Mouse (Mus musculus) adrenal gland (tissue): ENCODE measurements around the gene Gm5678.
"Not testable (repeated sequence)": the region's sequence is repeated elsewhere in the genome, so short reads cannot be mapped to it uniquely, and the experiment has no call there.

Experiments
- intact Hi-C: fragments of 180-260 bp; cut with DNase I; formaldehyde crosslinking; loops from one replicate; pipeline ENCODE4 v1.15.1; 2025

Gene Gm5678

DNA sequence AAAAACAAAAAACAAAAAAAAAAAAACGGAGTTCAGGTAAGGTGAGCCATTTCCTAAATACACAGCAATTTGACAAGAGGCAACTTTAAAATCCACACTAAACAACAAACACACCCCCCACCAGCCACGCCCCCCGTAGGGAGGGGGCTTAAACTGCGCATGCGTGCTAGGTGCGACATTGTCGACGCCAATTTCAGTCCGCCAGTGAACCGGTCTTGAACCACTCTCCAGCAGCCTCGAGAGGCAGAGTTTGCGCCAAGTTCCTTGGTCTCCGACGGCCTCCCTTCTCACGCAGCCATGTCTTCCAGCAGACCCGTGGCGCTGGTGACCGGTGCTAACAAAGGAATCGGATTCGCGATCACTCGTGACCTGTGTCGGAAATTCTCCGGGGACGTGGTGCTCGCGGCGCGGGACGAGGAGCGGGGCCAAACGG lies 20.2 kb upstream of the Gm5678 start:
- intact Hi-C loops, result no loop called here

DNA sequence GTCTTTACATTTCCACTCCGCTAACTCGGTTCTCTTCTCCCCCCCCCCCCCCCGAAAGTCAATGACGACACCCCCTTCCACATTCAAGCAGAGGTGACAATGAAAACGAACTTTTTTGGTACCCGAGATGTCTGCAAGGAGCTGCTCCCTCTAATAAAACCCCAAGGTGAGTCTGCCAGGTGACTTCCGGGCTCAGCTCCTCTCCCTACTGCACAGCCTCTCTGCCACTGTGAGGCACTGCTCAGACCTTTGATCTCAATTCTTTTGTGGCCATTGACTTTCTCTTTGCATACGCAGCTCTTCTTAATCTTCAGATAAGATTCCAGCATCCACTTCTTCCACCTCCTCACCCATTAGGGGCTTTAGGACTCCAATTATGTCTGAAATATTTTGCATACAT lies 19.2 kb upstream of the Gm5678 start:
- intact Hi-C loops, result no loop called here

DNA sequence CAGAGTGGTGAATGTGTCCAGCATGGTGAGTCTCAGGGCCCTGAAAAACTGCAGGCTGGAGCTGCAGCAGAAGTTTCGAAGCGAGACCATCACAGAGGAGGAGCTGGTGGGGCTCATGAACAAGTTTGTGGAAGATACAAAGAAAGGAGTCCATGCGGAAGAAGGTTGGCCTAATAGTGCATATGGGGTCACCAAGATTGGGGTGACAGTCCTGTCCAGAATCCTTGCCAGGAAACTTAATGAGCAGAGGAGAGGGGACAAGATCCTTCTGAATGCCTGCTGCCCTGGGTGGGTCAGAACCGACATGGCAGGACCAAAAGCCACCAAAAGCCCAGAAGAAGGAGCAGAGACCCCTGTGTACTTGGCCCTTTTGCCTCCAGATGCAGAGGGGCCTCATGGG lies 18.1 kb upstream of the Gm5678 start:
- intact Hi-C loops, result no loop called here

DNA sequence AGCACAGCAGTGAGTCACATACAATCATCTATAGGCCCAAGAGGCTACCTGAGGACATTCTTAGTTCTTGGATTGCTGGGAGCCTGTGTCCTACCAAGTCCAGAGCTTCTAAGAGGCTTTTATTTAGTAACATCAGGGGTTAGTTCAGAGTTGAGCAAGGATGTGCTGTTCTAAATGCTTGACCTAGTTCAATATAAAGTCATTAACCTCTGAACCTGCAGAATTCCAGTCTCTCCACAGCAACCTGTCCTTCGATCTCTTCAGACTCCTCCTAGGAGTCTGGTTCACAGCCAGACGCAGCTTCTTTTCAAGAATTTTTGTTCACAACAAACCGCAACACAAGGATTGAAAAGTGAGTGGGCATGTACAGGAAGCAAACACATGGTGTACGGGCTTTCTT lies 16.9 kb upstream of the Gm5678 start:
- intact Hi-C loops, result no loop called here

DNA sequence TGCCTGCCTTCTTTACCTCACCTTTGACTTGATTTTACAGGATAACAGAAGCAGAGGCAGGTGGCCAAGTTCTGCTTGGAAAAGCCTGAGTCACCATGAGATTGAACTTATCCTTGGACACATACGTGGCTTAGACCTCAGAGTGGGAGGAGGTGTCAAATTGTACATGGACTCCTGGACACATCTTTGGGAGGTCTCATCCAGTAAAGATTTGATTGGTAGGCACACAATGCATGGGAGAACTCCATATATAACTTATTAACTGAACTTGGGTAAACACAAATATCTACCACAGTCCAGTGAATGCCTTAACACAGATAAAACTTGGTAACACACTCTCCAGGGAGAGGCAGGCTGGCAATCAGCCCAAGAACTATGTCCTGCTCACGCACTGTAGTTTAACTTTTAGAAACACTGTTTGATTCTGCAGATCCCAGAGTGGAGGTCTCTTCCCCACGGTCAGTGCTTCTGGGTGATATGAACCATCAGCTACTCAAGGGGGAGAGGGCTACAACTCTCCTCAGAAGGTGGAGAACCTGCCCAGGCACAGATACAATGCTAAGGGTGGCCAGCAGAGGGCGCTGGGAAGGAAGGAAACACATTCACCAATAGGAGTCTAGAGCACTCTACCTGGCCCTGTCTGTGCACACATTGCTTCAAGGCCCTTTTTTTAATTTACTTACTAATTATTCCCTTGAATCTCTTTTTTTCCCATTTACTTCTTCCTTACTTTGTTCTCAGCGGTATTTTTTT lies 12.6 kb upstream of the Gm5678 start:
- intact Hi-C loops, result no loop called here

DNA sequence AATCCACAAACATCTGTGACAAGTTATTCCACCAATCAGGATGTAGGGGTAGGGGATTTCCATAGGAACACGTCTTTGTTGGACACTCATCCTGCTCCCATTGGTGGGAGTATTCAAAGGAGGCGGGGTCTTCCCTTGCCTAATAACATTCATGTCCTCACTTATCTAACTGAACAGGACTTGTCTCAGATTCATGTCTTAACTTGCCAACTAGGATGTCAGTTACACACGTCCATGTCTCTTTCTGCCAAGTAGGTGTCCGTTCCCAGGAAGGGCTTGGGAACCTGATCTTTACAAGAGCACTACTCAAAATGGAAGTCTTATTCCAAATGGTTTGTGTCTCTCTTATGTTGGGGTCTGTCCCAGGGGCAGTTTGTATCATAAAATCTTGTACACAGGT lies 4.1 kb upstream of the Gm5678 start:
- intact Hi-C loops, result not testable (repeated sequence)

DNA sequence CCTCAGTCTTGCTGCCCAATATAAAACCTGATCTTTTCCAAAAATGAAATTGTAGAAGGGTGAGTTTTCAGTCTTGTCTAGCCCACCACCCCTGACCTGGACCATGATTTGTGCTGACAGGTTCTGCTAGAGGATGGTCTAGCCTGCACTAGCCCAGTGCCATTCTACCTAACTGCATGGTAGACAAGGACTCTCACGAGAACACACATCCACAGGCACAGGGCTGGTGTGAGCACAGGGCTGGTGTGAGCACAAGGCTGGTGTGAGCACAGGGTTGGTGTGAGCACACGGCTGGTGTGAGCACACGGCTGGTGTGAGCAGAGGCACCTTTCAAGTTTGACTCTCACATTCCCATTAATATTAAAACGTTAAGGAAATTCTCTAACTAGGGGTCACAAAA lies 3.2 kb upstream of the Gm5678 start:
- intact Hi-C loops, result no loop called here

DNA sequence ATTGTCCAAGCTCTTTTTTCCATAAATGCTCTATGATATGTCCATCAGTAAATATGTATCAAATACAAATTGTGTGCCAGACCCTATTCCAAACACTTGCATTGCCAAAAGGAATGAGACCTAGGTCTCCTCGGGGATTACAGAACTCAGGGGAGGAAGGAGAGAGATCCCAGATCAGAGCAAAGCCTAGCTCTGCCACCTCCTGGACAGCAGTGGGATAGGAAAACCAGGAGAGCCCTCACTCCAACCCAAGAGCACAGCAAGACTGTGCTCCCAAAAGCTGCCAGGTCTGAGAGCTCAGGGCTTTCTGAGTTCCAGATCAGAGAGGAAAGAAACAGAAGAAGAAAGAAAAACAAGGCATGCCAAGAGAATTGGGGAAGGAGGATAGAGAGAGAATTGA lies 1.2 kb upstream of the Gm5678 start:
- intact Hi-C loops, result no loop called here

DNA sequence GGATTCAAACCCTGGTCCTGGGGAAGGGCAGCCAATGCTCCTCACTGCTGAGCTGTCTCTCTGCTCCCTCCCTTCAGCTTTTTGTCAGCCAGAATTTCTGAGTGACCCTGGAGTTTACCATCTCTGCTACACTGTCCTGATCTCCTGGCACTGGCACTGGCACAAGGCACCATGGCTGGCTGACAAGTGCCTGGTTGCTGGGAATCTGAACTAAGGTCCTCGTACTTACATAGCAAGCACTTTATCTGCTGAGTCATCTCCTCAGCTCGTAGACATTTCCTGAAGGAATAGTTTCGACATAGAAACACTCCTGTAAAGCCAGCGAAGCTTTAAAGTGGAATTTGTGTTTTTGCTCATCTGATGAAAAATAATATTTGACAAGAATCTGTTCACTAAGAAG lies 16.1 kb downstream of the Gm5678 start:
- intact Hi-C loops, result no loop called here

DNA sequence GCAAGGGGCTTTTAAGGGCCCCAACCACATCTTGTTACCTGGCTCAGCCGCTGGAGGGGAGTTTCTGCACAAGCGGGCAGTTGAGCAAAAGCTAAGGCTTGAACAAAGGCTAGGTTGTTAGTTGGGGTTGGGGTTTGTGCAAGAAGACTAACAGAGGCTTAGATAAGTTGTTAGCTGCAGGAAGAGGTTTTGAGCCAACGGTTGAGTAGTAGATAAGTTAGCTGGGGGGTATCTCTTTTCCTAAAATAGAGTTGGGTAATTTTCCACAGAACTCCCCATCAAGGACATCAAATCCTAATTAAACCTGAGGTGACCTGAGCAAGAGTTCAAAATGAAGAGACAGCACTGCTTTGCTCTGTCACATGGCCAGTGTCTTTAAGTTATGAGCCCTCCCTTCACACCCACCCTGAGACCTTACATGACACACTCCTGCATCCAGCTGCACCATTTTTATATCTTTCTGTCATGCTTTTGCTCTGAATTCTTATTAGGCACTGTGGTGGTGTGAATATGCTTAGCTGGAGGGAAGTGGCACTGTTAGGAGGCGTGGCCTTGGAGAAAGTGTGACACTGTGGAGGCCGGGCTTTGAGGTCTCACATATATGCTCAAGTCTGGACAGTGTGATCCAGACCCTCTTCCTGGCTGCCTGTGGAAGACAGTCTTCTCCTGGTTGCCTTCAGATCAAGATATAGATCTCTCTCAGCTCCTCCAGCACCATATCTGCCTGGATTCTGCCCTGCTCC lies 20.7 kb downstream of the Gm5678 start:
- intact Hi-C loops, result no loop called here

DNA sequence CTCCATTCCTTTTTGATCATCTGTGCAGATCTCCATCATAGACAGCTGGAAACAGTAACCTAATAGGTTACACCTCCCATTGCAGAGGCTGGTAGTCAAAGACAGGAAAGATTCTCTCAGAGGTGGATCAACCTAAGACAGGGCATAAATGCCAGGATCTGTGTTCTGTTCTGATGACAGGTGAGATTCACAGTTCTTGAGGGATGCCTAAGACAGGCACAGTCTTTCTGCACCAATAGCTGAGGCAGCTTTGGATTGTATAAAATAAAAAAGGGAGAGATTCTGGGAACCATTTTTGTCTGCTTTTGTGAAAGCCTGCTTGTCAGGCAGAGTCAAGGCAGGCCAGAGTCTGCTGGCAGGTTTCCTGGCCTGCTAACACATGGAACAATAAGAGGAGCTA lies 40.1 kb downstream of the Gm5678 start:
- intact Hi-C loops, result no loop called here

DNA sequence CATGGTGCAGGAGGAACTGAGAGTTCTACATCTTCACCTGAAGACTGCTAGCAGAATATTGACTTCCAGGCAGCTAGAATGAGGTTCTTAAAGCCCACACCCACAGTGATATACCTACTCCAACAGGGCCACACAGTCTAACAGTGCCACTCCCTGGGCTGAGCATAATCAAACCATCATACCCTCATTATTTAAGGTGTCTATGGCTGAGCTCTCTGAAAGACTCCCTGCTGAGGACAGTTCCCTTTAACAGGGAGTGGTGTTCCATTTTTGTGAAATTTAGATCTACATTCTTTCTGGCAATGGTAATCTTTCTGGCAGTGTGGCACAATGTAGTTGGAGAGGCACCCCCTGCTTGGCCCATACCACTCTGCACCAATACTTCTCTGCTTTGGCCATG lies 41.6 kb downstream of the Gm5678 start:
- intact Hi-C loops, result no loop called here

DNA sequence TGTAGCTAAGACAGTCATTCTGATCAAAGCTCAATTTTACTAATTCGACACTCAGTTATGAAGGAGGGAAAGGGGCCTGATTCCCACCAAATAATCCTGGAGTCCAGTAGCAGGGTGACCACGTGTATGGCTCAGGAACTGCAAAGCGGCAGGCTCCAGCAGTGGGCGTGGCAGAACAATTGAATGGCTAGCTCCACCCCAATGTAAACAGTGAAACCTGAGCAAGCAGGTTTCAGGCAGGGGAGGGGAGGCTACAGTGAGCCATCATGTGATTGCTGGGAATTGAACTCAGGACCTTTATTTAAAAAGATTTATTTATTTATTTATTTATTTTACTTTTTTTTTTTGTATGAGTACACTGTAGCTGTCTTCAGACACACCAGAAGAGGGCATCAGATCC lies 42.6 kb downstream of the Gm5678 start:
- intact Hi-C loops, result not testable (repeated sequence)

DNA sequence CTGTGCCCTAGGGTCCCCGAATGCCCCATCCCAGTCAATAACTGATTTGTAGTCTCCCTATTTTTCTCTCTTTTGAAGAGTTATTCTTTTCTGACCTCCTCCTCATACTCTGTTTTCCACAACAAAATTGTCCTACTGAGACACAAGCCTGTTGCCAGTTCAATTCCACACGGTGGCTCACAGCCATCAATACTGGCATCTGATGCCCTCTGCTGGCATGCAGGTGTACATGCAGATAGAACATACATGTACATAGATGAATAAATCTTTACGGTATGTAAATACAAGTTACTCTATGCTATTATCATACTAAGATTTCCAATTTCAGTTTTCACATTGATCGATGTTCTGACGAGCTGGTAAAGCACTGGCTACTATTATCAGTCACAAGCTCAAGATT lies 43.2 kb downstream of the Gm5678 start:
- intact Hi-C loops, result no loop called here

DNA sequence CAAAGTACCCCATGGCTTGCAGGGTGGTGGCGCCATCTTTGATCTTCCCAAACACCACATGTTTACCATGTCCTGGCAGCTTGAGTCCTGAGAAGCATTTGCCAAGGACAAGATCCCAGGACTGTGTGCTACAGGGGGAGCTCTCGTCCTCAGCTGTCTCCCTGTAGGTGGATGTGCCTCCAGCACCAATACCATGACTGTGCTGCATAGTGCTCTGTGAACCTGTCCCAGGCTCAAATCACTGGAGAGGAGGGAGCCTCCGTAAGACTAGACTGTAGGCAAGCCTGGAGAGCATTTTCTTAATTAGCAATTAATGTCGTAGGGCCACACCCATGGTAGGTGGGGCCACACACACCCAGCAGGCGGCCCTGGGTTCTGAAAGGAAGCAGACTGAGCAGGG lies 48.5 kb downstream of the Gm5678 start:
- intact Hi-C loops, result no loop called here

DNA sequence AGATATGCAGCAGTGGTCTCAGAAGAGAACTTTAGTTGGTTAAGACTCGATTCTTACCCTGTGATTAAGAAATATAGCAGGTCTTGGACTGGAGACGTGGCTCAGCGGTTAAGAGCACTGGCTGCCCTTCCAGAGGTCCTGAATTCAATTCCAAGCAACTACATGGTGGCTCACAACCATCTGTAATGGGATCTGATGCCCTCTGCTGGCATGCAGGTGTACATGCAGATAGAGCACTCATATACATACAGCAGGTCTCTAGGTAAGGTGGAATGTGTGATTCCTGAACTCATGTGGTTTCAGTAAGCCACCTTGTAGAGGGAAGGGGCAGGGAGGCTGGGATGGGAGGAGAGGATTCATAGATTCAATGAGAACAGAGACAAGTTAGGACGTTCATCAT lies 50.3 kb downstream of the Gm5678 start:
- intact Hi-C loops, result no loop called here

DNA sequence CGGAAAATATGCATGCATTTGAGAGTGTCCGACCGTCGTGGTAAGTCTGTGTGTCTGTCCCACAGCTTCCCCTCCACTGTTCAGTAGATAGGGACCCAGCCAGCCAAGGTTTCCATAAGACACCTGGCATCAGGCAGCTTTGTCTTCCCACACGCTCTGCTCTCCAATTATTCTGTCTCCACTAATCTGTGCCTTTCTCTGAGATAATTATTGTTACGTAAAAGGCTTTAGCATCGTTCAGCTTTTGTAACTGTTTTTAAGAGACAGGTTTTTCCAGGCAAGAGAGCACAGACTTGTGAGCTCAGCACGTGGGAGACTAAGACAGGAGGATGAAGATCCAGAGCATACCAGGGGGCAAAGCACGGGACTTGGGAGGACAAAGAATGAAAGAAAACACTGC lies 51.3 kb downstream of the Gm5678 start:
- intact Hi-C loops, result no loop called here
